Mouse (Mus musculus) liver, adult 2 months (tissue): ENCODE measurements around the gene Ccdc61.

Experiments
- CTCF ChIP-seq: fragments of 200-500 bp; IDR thresholded peaks from 2 replicates; pipeline ENCODE4 v1.5.1; 2011; ENCODE audit warnings: low read depth, low read length, control low read depth
- POLR2A ChIP-seq: fragments of 200-500 bp; IDR thresholded peaks from 2 replicates; pipeline ENCODE4 v1.6.1; 2011; ENCODE audit warnings: low read length, control low read depth; ENCODE audit not compliant: insufficient read depth; ENCODE audit errors: extremely low read depth

- TF ChIP-seq CTCF: no peak
- no peak for TF ChIP-seq POLR2A
These were observed 10.9 kb upstream of the Ccdc61 start for GRCm38 (mm10) chr7:18921069-18921468.
